In the genomic region with DNA sequence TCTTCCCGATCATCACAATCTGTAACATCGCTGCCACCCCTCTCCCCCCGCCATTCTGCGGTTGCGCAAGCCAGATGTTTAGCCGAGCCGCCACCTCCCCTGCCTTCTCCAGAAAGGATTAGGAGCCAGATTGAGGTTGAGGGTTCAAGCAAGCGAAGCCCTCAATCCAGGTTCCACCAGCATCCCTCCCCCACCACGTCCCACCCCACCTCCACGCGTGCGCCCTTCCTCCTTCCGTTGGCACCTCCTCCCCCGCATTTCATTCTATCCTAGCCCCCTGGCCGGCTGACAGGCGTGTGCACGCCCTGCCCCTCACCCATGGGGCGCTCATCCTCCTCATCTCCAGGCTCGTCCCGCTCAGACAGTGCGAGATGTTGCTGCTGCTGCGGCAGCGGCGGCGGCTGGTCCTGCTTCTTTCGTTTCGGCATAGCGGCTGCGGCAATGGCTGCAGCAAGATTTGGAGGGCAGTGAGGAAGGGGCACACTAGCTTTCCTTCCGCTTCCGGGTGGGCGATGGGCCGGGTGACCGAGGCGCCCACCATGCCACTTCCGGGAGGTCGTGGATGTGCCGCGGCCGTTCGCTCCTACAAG, we compare ENCODE assay signal across 7 mouse cellular contexts. TPM values are rescaled to one million over a fixed set of nuclear protein-coding genes. Genes with fewer than 3 reads are reported as not detected.
DNase-seq lines count a peak whose midpoint lies in the region; ATAC-seq and TF ChIP-seq lines count a peak whose summit lies in the region.

No protein-coding gene starts in this region.

- no peaks in the 10 kb centered on the region for H3K27me3 ChIP-seq in forebrain, embryonic 14.5 days (replicated peaks; ENCODE audit: control insufficient read depth, insufficient read depth, low read length)
- no peaks in the 10 kb centered on the region for H3K27me3 ChIP-seq in intestine, postnatal 0 days (replicated peaks; ENCODE audit: control insufficient read depth, insufficient read depth, low read length)
- no peaks in the 10 kb centered on the region for H3K27me3 ChIP-seq in lung, embryonic 16.5 days (ENCODE audit: control insufficient read depth, insufficient read depth, low read depth, low read length)

- peaks cover 14% of the 10 kb centered on the region; the same call in 1 of the 2 replicates for H3K4me1 ChIP-seq in forebrain, embryonic 14.5 days (ENCODE audit: control insufficient read depth, insufficient read depth, low read length)
- H3K4me1 ChIP-seq in intestine, postnatal 0 days (replicated peaks; ENCODE audit: control insufficient read depth, insufficient read depth, low read length), result 0 out of 2 replicates have a peak, but pooled peaks cover 4% of the 10 kb centered on the region
- H3K4me1 ChIP-seq in lung, embryonic 16.5 days (replicated peaks; ENCODE audit: control insufficient read depth, insufficient read depth, low read length), result peaks cover 15% of the 10 kb centered on the region

- peak in 1 of 2 experiments; percentile 88 for DNase-seq in left cerebral cortex, adult 2 months (ENCODE audit: extremely low spot score in 1 of 2, low spot score in 2 of 2)
- no peak for DNase-seq in left cerebral cortex, adult 8-10 months (ENCODE audit: low spot score in 2 of 2)
- peak; percentile 83 for DNase-seq in brain, embryonic 18.5 days (ENCODE audit: low read depth, low spot score)
- peak; percentile 93 for DNase-seq in forebrain, embryonic 14.5 days (ENCODE audit: low spot score)
- DNase-seq in right cerebral cortex, postnatal 25 days, result peak; percentile 93

- peaks cover 47% of the 10 kb centered on the region for H3K36me3 ChIP-seq in forebrain, embryonic 14.5 days (ENCODE audit: control insufficient read depth, insufficient read depth, low read length)
- peaks cover 24% of the 10 kb centered on the region for H3K36me3 ChIP-seq in intestine, postnatal 0 days (ENCODE audit: control insufficient read depth, insufficient read depth)
- peaks cover 24% of the 10 kb centered on the region for H3K36me3 ChIP-seq in lung, embryonic 16.5 days (ENCODE audit: control insufficient read depth, insufficient read depth, low read length)

- no peaks in the 10 kb centered on the region for H3K9me3 ChIP-seq in forebrain, embryonic 14.5 days (replicated peaks; ENCODE audit: control insufficient read depth, low read length)
- H3K9me3 ChIP-seq in intestine, postnatal 0 days (ENCODE audit: control insufficient read depth), result no peaks in the 10 kb centered on the region
- H3K9me3 ChIP-seq in lung, embryonic 16.5 days (ENCODE audit: control insufficient read depth, low read length), result no peaks in the 10 kb centered on the region

- H3K9ac ChIP-seq in forebrain, embryonic 14.5 days (ENCODE audit: low read length), result peak overlapping the region; percentile 80
- peak overlapping the region; percentile 75 for H3K9ac ChIP-seq in intestine, postnatal 0 days (ENCODE audit: low read depth, low read length)
- peak overlapping the region; percentile 64 for H3K9ac ChIP-seq in lung, embryonic 16.5 days (ENCODE audit: low read length)

- H3K27ac ChIP-seq in left cerebral cortex, adult 2 months, result peak overlapping the region; percentile 95
- peak overlapping the region; percentile 94 for H3K27ac ChIP-seq in forebrain, embryonic 14.5 days (ENCODE audit: low read depth, low read length)
- peak overlapping the region; percentile 97 for H3K27ac ChIP-seq in intestine, postnatal 0 days (ENCODE audit: low read depth, low read length)
- H3K27ac ChIP-seq in lung, embryonic 16.5 days (ENCODE audit: low read length), result peak overlapping the region; percentile 95

- no peak; the same call in 1 of the 2 replicates for TF ChIP-seq CTCF in left cerebral cortex, adult 2 months (IDR thresholded peaks at IDR 0.05)
- no peak for TF ChIP-seq CTCF in intestine, postnatal 0 days (IDR thresholded peaks at IDR 0.05; ENCODE audit: low read depth)

- peak; percentile 87 for ATAC-seq in forebrain, embryonic 14.5 days
- ATAC-seq in intestine, postnatal 0 days, result peak; percentile 11
- peak; percentile 73 for ATAC-seq in lung, embryonic 16.5 days (ENCODE audit: low read depth)

- H3K4me2 ChIP-seq in forebrain, embryonic 14.5 days (ENCODE audit: low read length), result peak overlapping the region; percentile 88
- H3K4me2 ChIP-seq in intestine, postnatal 0 days (replicated peaks; ENCODE audit: low read depth), result peak overlapping the region; percentile 99
- peak overlapping the region; percentile 87 for H3K4me2 ChIP-seq in lung, embryonic 16.5 days (ENCODE audit: low read depth, low read length)

- peak overlapping the region; percentile 79 for H3K4me3 ChIP-seq in left cerebral cortex, adult 2 months
- peak overlapping the region; percentile 90 for H3K4me3 ChIP-seq in forebrain, embryonic 14.5 days (ENCODE audit: low read depth, low read length)
- H3K4me3 ChIP-seq in intestine, postnatal 0 days (ENCODE audit: low read depth, low read length), result peak overlapping the region; percentile 92
- peak overlapping the region; percentile 67 for H3K4me3 ChIP-seq in lung, embryonic 16.5 days (ENCODE audit: low read length)

- 2% methylated on average over 41 of the region's 41 CpGs for WGBS in forebrain, embryonic 14.5 days
- under 1% methylated on average over 41 of the region's 41 CpGs for WGBS in intestine, postnatal 0 days
- WGBS in lung, embryonic 16.5 days, result 0% methylated on average over 41 of the region's 41 CpGs

- intact Hi-C loops in left cerebral cortex, adult 2 months (cut with DNase I), result loop anchor here (1.0 kb wide), 1 partner anchor 9 kb away; no protein-coding TSS in a partner anchor

RNA-seq across cellular contexts. Expression of gene Gnl1, which starts 0.7 kb away (rescaled TPM):
- total RNA-seq in left cerebral cortex, adult 2 months (2021), result 100 to 1,000 TPM; 186 TPM
- total RNA-seq in left cerebral cortex, adult 8-10 months (2022), result 100 to 1,000 TPM; 180 to 196 (median 184) TPM
- polyA plus RNA-seq in forebrain, embryonic 14.5 days (2014; fragmentation: Nextera tagmentation; extraction: Ambion mirVana), result 27.9 and 35.7 TPM in 2 replicates
- 29.4 and 33.9 TPM in 2 replicates for polyA plus RNA-seq in intestine, postnatal 0 days (2015; fragmentation: Nextera tagmentation; extraction: Ambion mirVana)
- polyA plus RNA-seq in lung, embryonic 16.5 days (2015; fragmentation: Nextera tagmentation; extraction: Ambion mirVana), result 43.1 and 44.7 TPM in 2 replicates

RNA-seq across cellular contexts. Expression of gene Prr3, which starts 1.1 kb away (rescaled TPM):
- total RNA-seq in left cerebral cortex, adult 2 months (2021), result 10 to 100 TPM; 40.8 to 43.9 TPM
- 10 to 100 TPM; 35.3 to 44.5 (median 38.4) TPM for total RNA-seq in left cerebral cortex, adult 8-10 months (2022)
- 58.5 and 69.8 TPM in 2 replicates for polyA plus RNA-seq in forebrain, embryonic 14.5 days (2014; fragmentation: Nextera tagmentation; extraction: Ambion mirVana)
- polyA plus RNA-seq in intestine, postnatal 0 days (2015; fragmentation: Nextera tagmentation; extraction: Ambion mirVana), result 9.4 and 9.6 TPM in 2 replicates
- 27.5 and 29.7 TPM in 2 replicates for polyA plus RNA-seq in lung, embryonic 16.5 days (2015; fragmentation: Nextera tagmentation; extraction: Ambion mirVana)

RNA-seq across cellular contexts. Expression of gene Abcf1, which starts 9.3 kb away (rescaled TPM):
- 10 to 100 TPM; 70.4 to 72.6 TPM for total RNA-seq in left cerebral cortex, adult 2 months (2021)
- total RNA-seq in left cerebral cortex, adult 8-10 months (2022), result 10 to 100 TPM; 60.6 to 75.4 (median 65.0) TPM
- polyA plus RNA-seq in forebrain, embryonic 14.5 days (2014; fragmentation: Nextera tagmentation; extraction: Ambion mirVana), result 55.8 and 78.1 TPM in 2 replicates
- polyA plus RNA-seq in intestine, postnatal 0 days (2015; fragmentation: Nextera tagmentation; extraction: Ambion mirVana), result 84.1 and 91.1 TPM in 2 replicates
- polyA plus RNA-seq in lung, embryonic 16.5 days (2015; fragmentation: Nextera tagmentation; extraction: Ambion mirVana), result 70.6 and 82.5 TPM in 2 replicates

RNA-seq across cellular contexts. Expression of gene H2-T24, which starts 41.5 kb away (rescaled TPM):
- total RNA-seq in left cerebral cortex, adult 2 months (2021), result 1 to 10 TPM; 1.1 to 2.5 TPM
- total RNA-seq in left cerebral cortex, adult 8-10 months (2022), result 1 to 10 TPM; 1.1 to 3.3 (median 1.6) TPM
- 2.3 and 4.8 TPM in 2 replicates for polyA plus RNA-seq in forebrain, embryonic 14.5 days (2014; fragmentation: Nextera tagmentation; extraction: Ambion mirVana)
- 1.4 and 1.5 TPM in 2 replicates for polyA plus RNA-seq in intestine, postnatal 0 days (2015; fragmentation: Nextera tagmentation; extraction: Ambion mirVana)
- polyA plus RNA-seq in lung, embryonic 16.5 days (2015; fragmentation: Nextera tagmentation; extraction: Ambion mirVana), result 2.0 and 2.2 TPM in 2 replicates

RNA-seq across cellular contexts. Expression of gene H2-T23, which starts 53.7 kb away (rescaled TPM):
- 10 to 100 TPM; 13.6 to 17.2 TPM for total RNA-seq in left cerebral cortex, adult 2 months (2021)
- 10 to 100 TPM; 15.9 to 25.5 (median 21.3) TPM for total RNA-seq in left cerebral cortex, adult 8-10 months (2022)
- 4.5 and 5.6 TPM in 2 replicates for polyA plus RNA-seq in forebrain, embryonic 14.5 days (2014; fragmentation: Nextera tagmentation; extraction: Ambion mirVana)
- polyA plus RNA-seq in intestine, postnatal 0 days (2015; fragmentation: Nextera tagmentation; extraction: Ambion mirVana), result 68.3 and 71.7 TPM in 2 replicates
- polyA plus RNA-seq in lung, embryonic 16.5 days (2015; fragmentation: Nextera tagmentation; extraction: Ambion mirVana), result 7.2 and 11.7 TPM in 2 replicates

Comparison
In these comparisons a context has a peak if more than half of its experiments do, and no peak if none do; other contexts are left out.
1. DNase-seq: peak in brain, embryonic 18.5 days (single experiment), forebrain, embryonic 14.5 days (single experiment) and right cerebral cortex, postnatal 25 days (single experiment); none in left cerebral cortex, adult 8-10 months (0 of 2).
2. ATAC-seq: peak in every context shown above with its lines; median percentile 87 in forebrain, embryonic 14.5 days; 73 in lung, embryonic 16.5 days; 11 in intestine, postnatal 0 days.
3. Peak in every context shown above with its lines, with median percentiles within 50 percentile points of each other: H3K27ac ChIP-seq, H3K4me3 ChIP-seq, H3K4me2 ChIP-seq and H3K9ac ChIP-seq.